Mouse (Mus musculus) kidney, embryonic 14.5 days (tissue): ENCODE measurements around the gene Apol11b. TPM values are rescaled to one million over a fixed set of nuclear protein-coding genes. Genes with fewer than 3 reads are reported as not detected.
"Not testable (repeated sequence)": the region's sequence is repeated elsewhere in the genome, so short reads cannot be mapped to it uniquely, and the experiment has no call there.

ENCODE experiments used
- ATAC-seq: fragments of 200-750 bp; cut with Nextera tagmentation; 2 replicates; pipeline ENCODE4 v1.8.0; 2017; ENCODE audit warnings: moderate number of reproducible peaks, mild to moderate bottlenecking, moderate TSS enrichment, moderate library complexity; ENCODE audit not compliant: low FRiP score, low TSS enrichment
- H3K27ac ChIP-seq: fragments of 300-500 bp; sonication (generic); 2 replicates; pipeline ENCODE4 v1.5.1; 2014; ENCODE audit warnings: low read depth, mild to moderate bottlenecking, low read length, moderate library complexity, mixed read lengths
- H3K27me3 ChIP-seq: fragments of 300-500 bp; sonication (generic); 2 replicates; pipeline ENCODE4 v1.6.1; 2014; ENCODE audit warnings: mild to moderate bottlenecking, low read length; ENCODE audit not compliant: control insufficient read depth, insufficient read depth
- H3K36me3 ChIP-seq: fragments of 300-500 bp; sonication (generic); 2 replicates; pipeline ENCODE4 v1.6.1; 2014; ENCODE audit warnings: low read length, mixed read lengths; ENCODE audit not compliant: control insufficient read depth, insufficient read depth
- H3K4me1 ChIP-seq: fragments of 300-500 bp; sonication (generic); 2 replicates; pipeline ENCODE4 v1.6.1; 2014; ENCODE audit warnings: low read length, mixed read lengths; ENCODE audit not compliant: control insufficient read depth, insufficient read depth
- H3K4me2 ChIP-seq: fragments of 300-500 bp; sonication (generic); replicated peaks from 2 replicates; pipeline ENCODE4 v1.6.1; 2014; ENCODE audit warnings: low read depth, mild to moderate bottlenecking, low read length
- H3K4me3 ChIP-seq: fragments of 300-500 bp; sonication (generic); 2 replicates; pipeline ENCODE4 v1.5.1; 2014; ENCODE audit warnings: mild to moderate bottlenecking, low read length
- H3K9ac ChIP-seq: fragments of 300-500 bp; sonication (generic); 2 replicates; pipeline ENCODE4 v1.6.1; 2014; ENCODE audit warnings: low read depth, mild to moderate bottlenecking, low read length, moderate library complexity
- H3K9me3 ChIP-seq: fragments of 300-500 bp; sonication (generic); 2 replicates; pipeline ENCODE4 v1.6.1; 2016; ENCODE audit warnings: low read length; ENCODE audit not compliant: control insufficient read depth
- WGBS: fragments of 180-500 bp; shearing (Covaris S2); extraction: QIAGEN DNeasy Blood & Tissue Kit; methylation state at CpG from one replicate; pipeline ENCODE4 v1.1.7; 2014; 5-methylcytosine and 5-hydroxymethylcytosine counted together
- polyA plus RNA-seq: library from polyadenylated mRNA; unstranded; fragments of >200 nt; fragmentation: Nextera tagmentation; extraction: Ambion mirVana; gene quantifications from 2 replicates; pipeline ENCODE4 v1.2.1, GENCODE M21; 2014

The Apol11b gene
- polyA plus RNA-seq, 1 experiment from 2014 or later: not detected

- not testable (repeated sequence) for H3K9me3 ChIP-seq, H3K4me2 ChIP-seq, H3K27me3 ChIP-seq, H3K27ac ChIP-seq, H3K9ac ChIP-seq, H3K4me3 ChIP-seq, H3K36me3 ChIP-seq, ATAC-seq, H3K4me1 ChIP-seq
- 65% methylated on average over 4 of the region's 4 CpGs for WGBS
Observed at GRCm38 (mm10) chr15:77626471-77626870, 16.6 kb downstream of the Apol11b start.

GRCm38 (mm10) chr15:77624710-77625109 lies 18.4 kb downstream of the Apol11b start:
- 86% methylated on average over 1 of the region's 1 CpGs for WGBS
- Histone ChIP-seq H3K4me2 (no peak overlapping the region), H3K4me3 (no peak overlapping the region), H3K27ac (no peak overlapping the region), H3K4me1 (no peaks in the 10 kb centered on the region), H3K9me3 (no peaks in the 10 kb centered on the region), H3K27me3 (no peaks in the 10 kb centered on the region), H3K9ac (no peak overlapping the region), H3K36me3 (no peaks in the 10 kb centered on the region)
- no peak for ATAC-seq

GRCm38 (mm10) chr15:77606069-77606468 lies 37.0 kb downstream of the Apol11b start:
- WGBS: 90% methylated on average over 3 of the region's 3 CpGs
- H3K4me2 ChIP-seq: no peak overlapping the region
- no peaks in the 10 kb centered on the region for H3K9me3 ChIP-seq
- no peaks in the 10 kb centered on the region for H3K36me3 ChIP-seq
- no peaks in the 10 kb centered on the region for H3K4me1 ChIP-seq
- no peak overlapping the region for H3K27ac ChIP-seq
- H3K27me3 ChIP-seq: no peaks in the 10 kb centered on the region
- ATAC-seq: no peak
- H3K9ac ChIP-seq: no peak overlapping the region
- no peak overlapping the region for H3K4me3 ChIP-seq

- Histone ChIP-seq H3K27ac (no peak within 1 kb of the TSS), H3K27me3 (no peaks in the 10 kb centered on the region), H3K4me1 (no peaks in the 10 kb centered on the region), H3K4me2 (no peak within 1 kb of the TSS), H3K9me3 (no peaks in the 10 kb centered on the region), H3K36me3 (no peaks in the 10 kb centered on the region), H3K4me3 (no peak within 1 kb of the TSS), H3K9ac (no peak within 1 kb of the TSS)
- ATAC-seq: no peak
- 86% methylated on average over 1 of the region's 1 CpGs for WGBS
Observed at GRCm38 (mm10) chr15:77598958-77599357, 44.1 kb downstream of the Apol11b start, which contains the start of gene Gm36245. Gene Gm36245, plus strand, starts transcription at chr15:77599258.

- Histone ChIP-seq H3K4me3 (no peak overlapping the region), H3K36me3 (no peaks in the 10 kb centered on the region), H3K4me2 (no peak overlapping the region), H3K4me1 (no peaks in the 10 kb centered on the region), H3K9ac (no peak overlapping the region), H3K27me3 (no peaks in the 10 kb centered on the region), H3K9me3 (no peaks in the 10 kb centered on the region), H3K27ac (no peak overlapping the region)
- 61% methylated on average over 3 of the region's 3 CpGs for WGBS
- no peak for ATAC-seq
Observed at GRCm38 (mm10) chr15:77598429-77598828, 44.7 kb downstream of the Apol11b start.

GRCm38 (mm10) chr15:77595961-77596360 lies 47.1 kb downstream of the Apol11b start, which contains the start of gene Apol10b:
Gene Apol10b, minus strand, starts transcription at chr15:77596125.
- no peak within 1 kb of the TSS for H3K27ac ChIP-seq

GRCm38 (mm10) chr15:77593557-77593956 lies 49.5 kb downstream of the Apol11b start:
- Histone ChIP-seq H3K9me3 (no peaks in the 10 kb centered on the region), H3K4me1 (no peaks in the 10 kb centered on the region), H3K36me3 (no peaks in the 10 kb centered on the region), H3K9ac (no peak overlapping the region), H3K27ac (no peak overlapping the region), H3K27me3 (no peaks in the 10 kb centered on the region), H3K4me2 (no peak overlapping the region), H3K4me3 (no peak overlapping the region)
- WGBS: 77% methylated on average over 1 of the region's 1 CpGs
- ATAC-seq: no peak

More at GRCm38 (mm10) chr15:77595961-77596360, 47.1 kb downstream of the Apol11b start, which contains the start of gene Apol10b:
- no peak within 1 kb of the TSS for H3K4me2 ChIP-seq
- H3K9me3 ChIP-seq: no peaks in the 10 kb centered on the region
- H3K4me1 ChIP-seq: no peaks in the 10 kb centered on the region
- no peak within 1 kb of the TSS for H3K9ac ChIP-seq
- H3K27me3 ChIP-seq: no peaks in the 10 kb centered on the region
- H3K36me3 ChIP-seq: no peaks in the 10 kb centered on the region
- WGBS: 56% methylated on average over 5 of the region's 5 CpGs
- no peak for ATAC-seq
- no peak within 1 kb of the TSS for H3K4me3 ChIP-seq

- no peak overlapping the region for H3K4me3 ChIP-seq
- ATAC-seq: no peak
- H3K27ac ChIP-seq: no peak overlapping the region
- H3K4me1 ChIP-seq: no peaks in the 10 kb centered on the region
- H3K36me3 ChIP-seq: no peaks in the 10 kb centered on the region
- no peaks in the 10 kb centered on the region for H3K9me3 ChIP-seq
- no peaks in the 10 kb centered on the region for H3K27me3 ChIP-seq
- no peak overlapping the region for H3K9ac ChIP-seq
- 71% methylated on average over 2 of the region's 2 CpGs for WGBS
- no peak overlapping the region for H3K4me2 ChIP-seq
Observed at GRCm38 (mm10) chr15:77590881-77591280, 52.2 kb downstream of the Apol11b start.

GRCm38 (mm10) chr15:77588981-77589380 lies 54.1 kb downstream of the Apol11b start:
- H3K9ac ChIP-seq: no peak overlapping the region

More at GRCm38 (mm10) chr15:77588981-77589380, 54.1 kb downstream of the Apol11b start:
- no peak overlapping the region for H3K4me2 ChIP-seq
- no peaks in the 10 kb centered on the region for H3K27me3 ChIP-seq
- H3K4me3 ChIP-seq: no peak overlapping the region
- peaks cover under 1% of the 10 kb centered on the region; the same call in 1 of the 2 replicates for H3K9me3 ChIP-seq
- H3K27ac ChIP-seq: no peak overlapping the region
- no peaks in the 10 kb centered on the region for H3K36me3 ChIP-seq
- H3K4me1 ChIP-seq: no peaks in the 10 kb centered on the region
- no peak for ATAC-seq
